Mouse (Mus musculus) kidney, embryonic 16.5 days (tissue): ENCODE measurements around the gene Cacna1b. TPM values are rescaled to one million over a fixed set of nuclear protein-coding genes. Genes with fewer than 3 reads are reported as not detected.
A peak's percentile ranks its signal among the peaks of the same experiment; 100 is the strongest.

Experiments used
- ATAC-seq: fragments of 200-750 bp; cut with Nextera tagmentation; 2 replicates; pipeline ENCODE4 v1.8.0; 2017; ENCODE audit warnings: moderate TSS enrichment; ENCODE audit not compliant: low FRiP score, low TSS enrichment
- H3K27ac ChIP-seq: fragments of 300-500 bp; sonication (generic); 2 replicates; pipeline ENCODE4 v1.5.1; 2014; ENCODE audit warnings: low read length
- H3K27me3 ChIP-seq: fragments of 300-500 bp; sonication (generic); 2 replicates; pipeline ENCODE4 v1.6.1; 2014; ENCODE audit warnings: low read length, control low read depth, mixed read lengths; ENCODE audit not compliant: insufficient read depth
- H3K36me3 ChIP-seq: fragments of 300-500 bp; sonication (generic); 2 replicates; pipeline ENCODE4 v1.6.1; 2014; ENCODE audit warnings: low read length, control low read depth, mixed read lengths; ENCODE audit not compliant: insufficient read depth
- H3K4me1 ChIP-seq: fragments of 300-500 bp; sonication (generic); 2 replicates; pipeline ENCODE4 v1.6.1; 2014; ENCODE audit warnings: low read length, control low read depth, mixed read lengths; ENCODE audit not compliant: insufficient read depth
- H3K4me2 ChIP-seq: fragments of 300-500 bp; sonication (generic); replicated peaks from 2 replicates; pipeline ENCODE4 v1.6.1; 2014; ENCODE audit warnings: low read depth, low read length
- H3K4me3 ChIP-seq: fragments of 300-500 bp; sonication (generic); 2 replicates; pipeline ENCODE4 v1.5.1; 2014; ENCODE audit warnings: mild to moderate bottlenecking, low read length
- H3K9ac ChIP-seq: fragments of 300-500 bp; sonication (generic); replicated peaks from 2 replicates; pipeline ENCODE4 v1.6.1; 2014; ENCODE audit warnings: low read length
- H3K9me3 ChIP-seq: fragments of 300-500 bp; sonication (generic); 2 replicates; pipeline ENCODE4 v1.6.1; 2016; ENCODE audit warnings: low read length, control low read depth
- WGBS: fragments of 180-500 bp; shearing (Covaris S2); extraction: QIAGEN DNeasy Blood & Tissue Kit; methylation state at CpG from one replicate; pipeline ENCODE4 v1.1.7; 2014; 5-methylcytosine and 5-hydroxymethylcytosine counted together
- polyA plus RNA-seq: library from polyadenylated mRNA; unstranded; fragments of >200 nt; fragmentation: Nextera tagmentation; extraction: Ambion mirVana; gene quantifications from 2 replicates; pipeline ENCODE4 v1.2.1, GENCODE M21; 2015

Cacna1b gene
- polyA plus RNA-seq, 1 experiment from 2014 or later: 0.35 TPM

DNA sequence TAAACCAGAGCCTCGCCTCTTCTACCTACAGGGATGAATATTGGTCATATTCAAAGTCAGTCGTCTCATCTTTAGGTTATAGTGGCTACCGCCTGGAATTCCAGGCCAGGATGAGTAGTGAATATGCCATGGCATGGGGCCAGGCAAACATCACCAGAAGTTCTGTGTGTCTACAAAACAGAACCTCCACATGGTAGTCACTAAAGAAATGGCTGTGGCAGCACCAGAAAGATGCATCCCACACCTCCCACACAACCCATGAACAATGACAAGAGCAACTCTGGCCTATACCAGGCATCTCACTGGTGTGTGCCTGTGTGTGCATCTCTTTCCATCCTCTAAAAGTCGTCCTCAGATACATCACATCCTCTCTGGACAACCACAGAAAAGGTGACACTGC is 145.8 kb downstream of the Cacna1b start:
- Histone ChIP-seq H3K4me3 (no peak overlapping the region), H3K27ac (no peak overlapping the region), H3K36me3 (no peaks in the 10 kb centered on the region), H3K9ac (no peak overlapping the region), H3K4me2 (no peak overlapping the region), H3K4me1 (no peaks in the 10 kb centered on the region), H3K9me3 (no peaks in the 10 kb centered on the region), H3K27me3 (no peaks in the 10 kb centered on the region)
- no peak for ATAC-seq
- 82% methylated on average over 4 of the region's 4 CpGs for WGBS

DNA sequence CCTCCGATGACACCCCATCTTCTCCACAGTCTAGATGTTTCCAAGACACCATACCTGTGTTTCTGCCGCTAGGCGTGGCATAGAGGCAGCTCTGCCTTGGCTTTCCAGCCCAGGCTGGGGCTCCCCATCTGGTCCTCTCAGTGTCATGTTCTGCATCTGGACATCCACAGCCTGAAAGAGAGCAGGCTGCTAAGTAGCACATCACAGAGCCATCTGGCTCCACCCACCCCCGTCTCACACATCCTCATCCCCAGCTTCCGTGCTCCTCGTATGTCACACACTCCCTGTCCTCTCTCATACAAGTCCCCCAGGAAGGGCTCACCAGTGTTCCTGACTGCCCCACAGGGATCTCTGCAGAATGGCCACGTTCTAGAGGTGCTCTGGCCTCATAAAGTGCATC is 153.2 kb downstream of the Cacna1b start:
- H3K4me2 ChIP-seq: no peak overlapping the region
- no peak overlapping the region for H3K9ac ChIP-seq
- WGBS: 72% methylated on average over 7 of the region's 7 CpGs
- peaks cover 3% of the 10 kb centered on the region; the same call in 1 of the 2 replicates for H3K27me3 ChIP-seq
- no peaks in the 10 kb centered on the region for H3K9me3 ChIP-seq
- H3K4me3 ChIP-seq: no peak overlapping the region
- no peaks in the 10 kb centered on the region for H3K36me3 ChIP-seq
- no peak for ATAC-seq
- no peak overlapping the region for H3K27ac ChIP-seq
- H3K4me1 ChIP-seq: peaks cover 8% of the 10 kb centered on the region; the same call in 1 of the 2 replicates

DNA sequence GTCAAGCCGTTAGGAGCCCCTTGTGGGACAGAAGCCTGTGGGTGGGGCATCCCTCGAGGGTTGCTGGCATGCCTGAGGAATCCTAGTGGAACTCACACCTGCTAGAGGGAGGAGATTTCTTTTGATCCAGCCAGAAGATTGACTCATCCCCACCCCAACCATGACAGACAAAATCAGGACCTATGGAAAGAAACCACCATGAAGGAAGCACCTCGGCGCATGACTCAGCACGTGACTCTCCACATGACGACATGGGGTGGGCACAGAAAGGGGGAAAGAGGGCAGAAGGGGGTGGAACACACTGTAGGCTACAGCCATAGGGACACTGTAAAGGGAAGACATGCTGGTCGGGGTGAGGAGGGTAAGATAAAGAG is 154.2 kb downstream of the Cacna1b start:
- no peaks in the 10 kb centered on the region for H3K9me3 ChIP-seq
- 35% methylated on average over 7 of the region's 7 CpGs for WGBS
- H3K4me3 ChIP-seq: no peak overlapping the region
- H3K9ac ChIP-seq: no peak overlapping the region
- peaks cover 8% of the 10 kb centered on the region; the same call in 1 of the 2 replicates for H3K4me1 ChIP-seq
- no peaks in the 10 kb centered on the region for H3K36me3 ChIP-seq
- H3K27ac ChIP-seq: no peak overlapping the region
- H3K4me2 ChIP-seq: no peak overlapping the region
- ATAC-seq: no peak
- peaks cover 3% of the 10 kb centered on the region; the same call in 1 of the 2 replicates for H3K27me3 ChIP-seq

GRCm38 (mm10) chr2:24607905-24608764 is 154.8 kb downstream of the Cacna1b start:
- peaks cover 3% of the 10 kb centered on the region; the same call in 1 of the 2 replicates for H3K27me3 ChIP-seq
- H3K36me3 ChIP-seq: no peaks in the 10 kb centered on the region
- no peak overlapping the region for H3K4me3 ChIP-seq
- peak overlapping the region; percentile 35 for H3K4me2 ChIP-seq
- peak; percentile 69 for ATAC-seq
- H3K27ac ChIP-seq: no peak overlapping the region
- 29% methylated on average over 13 of the region's 13 CpGs for WGBS
- no peaks in the 10 kb centered on the region for H3K9me3 ChIP-seq
- H3K9ac ChIP-seq: no peak overlapping the region
- peaks cover 8% of the 10 kb centered on the region; the same call in 1 of the 2 replicates for H3K4me1 ChIP-seq

DNA sequence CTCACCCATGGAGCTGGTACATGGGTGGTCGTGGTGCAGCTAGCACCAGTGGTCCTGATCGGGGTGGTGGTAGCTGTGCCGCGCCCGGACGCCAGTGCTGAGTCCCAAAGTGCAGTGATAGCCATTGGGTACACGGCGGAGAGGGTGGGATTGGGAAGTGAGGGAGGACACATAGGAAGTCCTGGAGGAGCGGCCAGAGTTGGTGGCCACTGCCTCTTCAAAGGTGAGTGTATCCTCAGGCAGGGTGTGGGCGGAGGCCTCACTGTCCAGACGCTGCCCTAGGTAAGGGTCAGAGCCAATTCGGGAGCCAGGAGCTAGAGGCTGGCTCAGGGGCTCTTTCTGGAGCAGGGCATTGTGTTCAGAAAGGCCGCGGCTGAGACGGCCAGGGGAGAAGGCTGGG is 156.4 kb downstream of the Cacna1b start:
- 83% methylated on average over 15 of the region's 15 CpGs for WGBS
- no peak overlapping the region for H3K27ac ChIP-seq
- ATAC-seq: no peak

DNA sequence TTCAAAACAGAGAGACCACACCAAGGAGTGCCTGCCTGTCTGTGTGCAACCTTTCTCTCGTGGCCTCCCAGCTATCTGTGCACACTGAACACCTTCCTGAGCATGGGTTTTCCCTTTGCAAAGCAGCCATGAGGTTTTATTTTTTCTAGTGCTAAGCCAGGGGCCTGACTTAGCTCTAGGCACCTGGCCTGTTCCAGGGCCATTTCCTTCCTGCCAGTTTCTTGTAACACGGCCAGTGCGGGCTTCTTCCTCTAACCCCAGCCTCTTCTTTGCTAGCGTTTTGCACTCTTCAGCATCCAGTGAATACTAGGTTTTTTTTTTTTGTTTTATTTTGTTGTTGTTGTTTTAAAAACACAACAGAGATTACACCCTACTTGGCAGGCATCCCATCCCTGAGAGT is 157.9 kb downstream of the Cacna1b start:
- no peak for ATAC-seq
- H3K9me3 ChIP-seq: no peaks in the 10 kb centered on the region
- no peak overlapping the region for H3K27ac ChIP-seq
- no peak overlapping the region for H3K4me2 ChIP-seq
- no peak overlapping the region for H3K9ac ChIP-seq
- 77% methylated on average over 4 of the region's 4 CpGs for WGBS
- H3K27me3 ChIP-seq: peaks cover 3% of the 10 kb centered on the region; the same call in 1 of the 2 replicates
- H3K36me3 ChIP-seq: no peaks in the 10 kb centered on the region
- H3K4me1 ChIP-seq: peaks cover 8% of the 10 kb centered on the region; the same call in 1 of the 2 replicates
- no peak overlapping the region for H3K4me3 ChIP-seq

More for the DNA sequence above, 156.4 kb downstream of the Cacna1b start:
- Histone ChIP-seq H3K4me2 (no peak overlapping the region), H3K4me1 (peaks cover 8% of the 10 kb centered on the region; the same call in 1 of the 2 replicates), H3K9ac (no peak overlapping the region), H3K9me3 (no peaks in the 10 kb centered on the region), H3K27me3 (peaks cover 3% of the 10 kb centered on the region; the same call in 1 of the 2 replicates), H3K4me3 (no peak overlapping the region), H3K36me3 (no peaks in the 10 kb centered on the region)

DNA sequence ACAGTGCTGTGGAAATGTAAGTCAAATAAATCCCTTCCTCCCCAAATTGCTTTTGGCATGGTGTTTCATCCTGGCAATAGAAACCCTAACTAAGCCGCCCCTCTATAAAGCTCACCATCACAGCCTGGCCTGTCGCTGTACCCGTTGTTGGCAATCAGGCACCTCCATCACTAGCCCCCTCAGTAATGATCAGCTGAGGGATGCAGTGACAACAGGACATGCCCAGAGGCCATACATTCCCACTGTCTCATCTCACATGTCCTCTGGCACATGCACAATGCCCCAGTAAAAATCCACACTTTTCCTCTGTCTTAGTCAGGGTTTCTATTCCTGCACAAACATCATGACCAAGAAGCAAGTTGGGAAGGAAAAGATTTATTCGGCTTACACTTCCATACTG is 173.5 kb downstream of the Cacna1b start:
- H3K27me3 ChIP-seq: no peaks in the 10 kb centered on the region

DNA sequence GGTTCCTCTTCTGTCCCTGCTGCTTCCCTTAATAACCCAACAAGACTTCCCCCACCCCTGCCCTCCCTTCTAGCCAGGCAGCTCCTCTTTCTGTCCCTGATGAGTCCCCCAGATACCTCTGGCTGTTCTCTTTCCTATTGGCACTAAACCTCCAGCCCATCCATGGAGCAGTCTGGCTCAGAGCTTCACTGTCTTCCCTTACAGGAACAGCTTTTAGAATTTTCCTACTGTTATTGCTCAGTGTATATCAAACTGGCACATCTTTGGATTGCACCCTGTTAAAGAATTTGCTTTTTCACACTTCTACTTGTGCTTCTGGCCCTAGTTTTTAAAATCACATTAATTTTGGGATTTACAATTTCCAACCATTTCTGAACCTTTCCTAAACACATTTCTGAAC is 175.0 kb downstream of the Cacna1b start:
- no peak overlapping the region for H3K9ac ChIP-seq
- H3K36me3 ChIP-seq: no peaks in the 10 kb centered on the region
- H3K4me3 ChIP-seq: no peak overlapping the region
- H3K9me3 ChIP-seq: peaks cover 9% of the 10 kb centered on the region; the same call in 1 of the 2 replicates
- ATAC-seq: no peak
- no peak overlapping the region for H3K4me2 ChIP-seq
- H3K27me3 ChIP-seq: no peaks in the 10 kb centered on the region
- no peaks in the 10 kb centered on the region for H3K4me1 ChIP-seq
- no peak overlapping the region for H3K27ac ChIP-seq

More for the DNA sequence above, 173.5 kb downstream of the Cacna1b start:
- no peak for ATAC-seq
- Histone ChIP-seq H3K9ac (no peak overlapping the region), H3K4me1 (no peaks in the 10 kb centered on the region), H3K4me3 (no peak overlapping the region), H3K27ac (no peak overlapping the region), H3K9me3 (peaks cover 9% of the 10 kb centered on the region; the same call in 1 of the 2 replicates), H3K4me2 (no peak overlapping the region), H3K36me3 (no peaks in the 10 kb centered on the region)
- 82% methylated on average over 4 of the region's 4 CpGs for WGBS

DNA sequence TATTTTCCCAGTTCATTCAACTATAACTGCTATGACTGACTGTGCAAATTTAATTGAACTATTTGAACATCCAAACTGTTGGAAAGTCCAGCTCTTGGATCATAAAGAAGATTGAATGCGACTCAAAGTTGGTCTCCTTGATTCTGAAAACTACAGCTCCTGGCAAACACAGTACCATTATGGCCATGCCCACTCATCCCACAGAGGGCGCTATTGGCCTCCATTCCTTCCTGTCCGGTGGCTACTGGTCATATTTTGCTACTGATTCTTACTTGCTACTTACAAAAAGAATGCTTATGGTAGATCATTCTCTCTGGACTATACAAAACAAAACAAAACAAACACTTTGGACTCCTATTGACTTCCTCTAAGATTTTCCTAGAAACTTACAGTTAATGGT is 188.3 kb downstream of the Cacna1b start:
- Histone ChIP-seq H3K9ac (no peak overlapping the region), H3K36me3 (no peaks in the 10 kb centered on the region), H3K27ac (no peak overlapping the region), H3K4me1 (no peaks in the 10 kb centered on the region), H3K4me2 (no peak overlapping the region), H3K9me3 (no peaks in the 10 kb centered on the region), H3K27me3 (no peaks in the 10 kb centered on the region), H3K4me3 (no peak overlapping the region)
- no peak for ATAC-seq
- 22% methylated on average over 3 of the region's 3 CpGs for WGBS

DNA sequence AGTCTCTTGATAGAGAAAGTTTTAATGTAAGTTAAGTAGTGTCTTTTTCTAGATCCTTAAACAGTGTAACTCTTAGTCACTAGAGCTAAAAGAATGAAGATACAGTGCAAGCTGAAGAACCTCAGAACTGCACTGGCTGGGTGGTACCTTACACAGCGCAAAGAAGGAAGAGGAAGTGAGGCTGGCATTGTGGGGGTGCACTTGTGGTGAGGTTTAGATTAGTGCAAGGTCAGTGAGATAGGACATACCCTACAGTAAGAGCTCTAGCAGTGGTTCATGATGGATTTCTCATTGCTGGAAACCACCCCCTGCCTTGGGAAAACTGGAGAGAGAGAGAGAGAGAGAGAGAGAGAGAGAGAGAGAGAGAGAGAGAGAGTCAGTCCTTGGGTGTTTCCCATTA is 192.0 kb downstream of the Cacna1b start:
- H3K27ac ChIP-seq: no peak overlapping the region
- no peaks in the 10 kb centered on the region for H3K4me1 ChIP-seq
- H3K9me3 ChIP-seq: no peaks in the 10 kb centered on the region
- no peak for ATAC-seq
- H3K9ac ChIP-seq: no peak overlapping the region
- H3K4me2 ChIP-seq: no peak overlapping the region
- WGBS: 86% methylated on average over 1 of the region's 1 CpGs
- no peak overlapping the region for H3K4me3 ChIP-seq
- no peaks in the 10 kb centered on the region for H3K36me3 ChIP-seq
- H3K27me3 ChIP-seq: no peaks in the 10 kb centered on the region
